16 mouse cellular contexts compared by ENCODE assay signal in the genomic region with DNA sequence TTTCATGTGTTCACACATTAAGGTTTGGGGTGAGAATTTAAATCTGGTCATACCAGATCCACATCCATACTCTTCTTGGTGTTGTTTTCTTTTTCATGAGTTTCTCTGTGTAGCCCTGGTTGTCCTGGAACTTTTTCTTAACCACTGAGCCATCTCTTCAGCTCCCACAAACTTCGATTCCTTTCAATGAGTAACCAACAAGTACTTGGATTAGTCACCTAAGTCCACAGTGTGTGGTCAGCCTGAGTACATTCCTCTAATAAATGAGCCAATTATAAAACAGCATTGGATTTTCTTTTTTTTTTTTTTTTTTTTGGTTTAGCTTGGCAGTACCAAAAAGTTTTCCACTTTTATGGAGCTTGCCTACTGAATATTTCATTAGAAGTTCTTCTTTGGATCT.
"Had no signal": no experiment of that assay in that cellular context is flagged by ENCODE, and none has a peak within 500 bp of the region (broad histone marks: within the 10 kb centered on the region; RNA-seq: fewer than 3 reads in every experiment).

No protein-coding gene starts in this region.

- DNase-seq: gastrocnemius, postnatal 14 days; gastrocnemius, postnatal 36 days; heart, adult 11 months; heart, adult 2 months; heart, postnatal 14 days; heart, postnatal 36 days; kidney, adult 11 months; kidney, adult 8-10 months; kidney, postnatal 10 days; kidney, postnatal 25 days; layer of hippocampus, adult 9-11 months; layer of hippocampus, postnatal 36 days; liver; liver, embryonic 13.5 days had no signal

- ATAC-seq: hindbrain, postnatal 0 days; intestine, embryonic 16.5 days had no signal
